Mouse (Mus musculus) kidney, adult 10 weeks (tissue): ENCODE data around the gene Rita1. TPM values are rescaled to one million over a fixed set of nuclear protein-coding genes. Genes with fewer than 3 reads are reported as not detected.

Experiments
- polyA plus RNA-seq: library from polyadenylated mRNA; stranded (reverse); fragments of 350-450 nt; fragmentation: Illumina TruSeq; extraction: RNeasy Lipid Tissue Mini Kit (QIAGEN cat#74804); gene quantifications from one replicate; pipeline ENCODE4 v1.2.3, GENCODE M21; 2014; ENCODE audit warnings: low read depth, low replicate concordance

Rita1 gene
- polyA plus RNA-seq: not detected

GRCm38 (mm10) chr5:120612442-120612821 is at the start of gene Rita1, which contains the start of gene Ddx54:
Gene Rita1, minus strand, starts transcription at chr5:120612589.
Gene Ddx54, plus strand, starts transcription at chr5:120612739.

GRCm38 (mm10) chr5:120648569-120649373 is 36.4 kb upstream of the Rita1 start, which contains the start of gene Rasal1:
Gene Rasal1, plus strand, starts transcription at chr5:120648812.

DNA sequence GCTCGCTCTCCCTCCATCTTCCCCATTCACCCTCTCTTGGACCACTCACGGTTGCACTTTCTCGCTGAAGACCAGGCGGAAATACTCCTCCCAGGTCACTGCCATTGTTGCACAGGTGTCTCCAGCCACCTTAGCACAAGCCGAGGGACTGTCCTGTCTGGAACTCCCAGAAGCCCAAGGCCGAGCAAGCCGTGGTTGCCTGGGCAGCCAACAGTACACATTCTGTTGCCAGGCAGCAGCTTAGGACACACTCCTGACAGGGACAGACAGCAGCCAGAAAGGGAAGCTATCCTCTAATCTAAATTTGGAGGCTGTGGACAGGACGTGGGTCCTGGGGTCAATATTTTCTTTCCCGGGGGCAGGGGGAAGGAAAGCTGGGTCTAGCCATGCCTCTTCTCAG is 21.7 kb upstream of the Rita1 start, which contains the start of gene Cfap73:
TSS of gene Cfap73 (minus strand) at position 105 of the 400 bp plus-strand sequence.

DNA sequence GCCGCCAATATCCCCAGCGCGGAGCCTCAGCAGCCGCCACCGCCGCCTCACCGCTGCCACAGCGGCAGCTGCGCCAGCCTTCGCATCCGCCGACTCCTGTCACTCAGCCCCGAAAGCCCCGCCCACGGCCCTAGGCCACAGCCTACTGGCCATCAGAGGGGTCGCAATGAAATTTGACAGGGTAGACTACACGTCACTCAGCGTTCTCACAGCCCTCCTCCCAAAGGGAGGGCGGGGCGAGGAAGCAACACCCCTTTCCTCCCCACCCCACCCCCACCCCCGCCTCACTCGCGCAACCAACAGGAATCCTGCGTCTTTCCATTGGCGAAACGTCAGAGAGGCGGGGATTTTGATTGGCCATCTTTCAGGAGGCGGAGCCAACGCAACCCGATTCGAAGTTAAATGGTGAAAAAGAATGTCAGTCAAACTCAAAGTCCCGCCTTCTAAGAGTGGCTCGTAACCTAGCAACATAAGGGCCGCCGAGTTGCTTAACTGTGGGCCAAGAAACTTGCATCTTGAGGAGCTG is 23.8 kb downstream of the Rita1 start, which contains the start of the genes Tpcn1 and Iqcd:
TSS of gene Tpcn1 (minus strand) at position 105 of the 526 bp plus-strand sequence.
TSS of gene Iqcd (plus strand) at position 448 of the 526 bp plus-strand sequence.

Other genes with a start within 250 kb of the Rita1 start
- gene Lhx5, start 180.9 kb downstream of the Rita1 start, polyA plus RNA-seq: not detected
- gene Sdsl, start 139.8 kb downstream of the Rita1 start, polyA plus RNA-seq: not detected
- not detected for gene Sds, start 136.1 kb downstream of the Rita1 start, polyA plus RNA-seq
- gene Plbd2, start 109.0 kb downstream of the Rita1 start, polyA plus RNA-seq: 0.49 TPM
- 0.53 TPM for gene Slc8b1, start 101.4 kb downstream of the Rita1 start, polyA plus RNA-seq
- gene Tpcn1, start 23.9 kb downstream of the Rita1 start, polyA plus RNA-seq: 9.7 TPM
- not detected for gene Iqcd, start 23.6 kb downstream of the Rita1 start, polyA plus RNA-seq
- gene Ddx54, start 150 bp upstream of the Rita1 start, polyA plus RNA-seq: 0.32 TPM
- gene Cfap73, start 21.6 kb upstream of the Rita1 start, polyA plus RNA-seq: not detected
- gene Rasal1, start 36.2 kb upstream of the Rita1 start, polyA plus RNA-seq: not detected
- not detected for gene Dtx1, start 99.3 kb upstream of the Rita1 start, polyA plus RNA-seq
- gene Oas2, start 137.3 kb upstream of the Rita1 start, polyA plus RNA-seq: 0.57 TPM
- gene Oas3, start 165.1 kb upstream of the Rita1 start, polyA plus RNA-seq: not detected
- not detected for gene Oas1e, start 182.9 kb upstream of the Rita1 start, polyA plus RNA-seq
- gene Oas1c, start 199.9 kb upstream of the Rita1 start, polyA plus RNA-seq: 0.73 TPM
- gene Oas1f, start 234.8 kb upstream of the Rita1 start, polyA plus RNA-seq: not detected
- gene Oas1h, start 248.8 kb upstream of the Rita1 start, polyA plus RNA-seq: not detected